Mouse (Mus musculus) spleen, postnatal 36 days (tissue): ENCODE data around the gene Pcgf5.

Experiments used
- DNase-seq, 2 experiments: peaks; one replicate each; pipeline ENCODE4 v3.0.0; 2022; ENCODE audit warnings: low spot score in 2 of 2, mixed read lengths in 1 of 2

The Pcgf5 gene

GRCm38 (mm10) chr19:36495555-36495954, 147.4 kb downstream of the Pcgf5 start:
- DNase-seq = no peak

- no peak for DNase-seq
Observed at GRCm38 (mm10) chr19:36496532-36496931, 148.4 kb downstream of the Pcgf5 start.

GRCm38 (mm10) chr19:36497067-36497466, 149.0 kb downstream of the Pcgf5 start:
- DNase-seq = no peak

GRCm38 (mm10) chr19:36497744-36498143, 149.6 kb downstream of the Pcgf5 start:
- DNase-seq = no peak

- DNase-seq = no peak
Observed at GRCm38 (mm10) chr19:36504716-36505115, 156.6 kb downstream of the Pcgf5 start.
